Mouse (Mus musculus): ENCODE measurements around the gene Slc13a4.

GRCm38 (mm10) chr6:35353416-35353815 lies 45.5 kb upstream of the Slc13a4 start:
- TF ChIP-seq CTCF (IDR thresholded peaks at IDR 0.05; ENCODE audit: low read depth) = no peak
- TF ChIP-seq EP300 (optimal IDR thresholded peaks at IDR 0.05) = no peak

Measured in stomach, postnatal 0 days (tissue).